Mouse (Mus musculus): Measurements from ENCODE around the gene Nectin1. TPM values are rescaled to one million over a fixed set of nuclear protein-coding genes. Genes with fewer than 3 reads are reported as not detected.

The Nectin1 gene
- polyA plus RNA-seq, 1 experiment from 2014 or later = 9.2 TPM

- Histone ChIP-seq H3K27me3 (0 out of 2 replicates have a peak, but pooled peaks cover 4% of the 10 kb centered on the region), H3K27ac (no peak overlapping the region), H3K9ac (no peak overlapping the region), H3K36me3 (no peaks in the 10 kb centered on the region), H3K9me3 (no peaks in the 10 kb centered on the region), H3K4me3 (no peak overlapping the region), H3K4me2 (no peak overlapping the region), H3K4me1 (peaks cover 40% of the 10 kb centered on the region)
- ATAC-seq (ENCODE audit: insufficient number of reproducible peaks, insufficient read depth, low FRiP score, low TSS enrichment, low read depth) = no peak
- WGBS = 79% methylated on average over 4 of the region's 4 CpGs
These were observed 1.7 kb upstream of the Nectin1 start for GRCm38 (mm10) chr9:43742066-43742465.

GRCm38 (mm10) chr9:43742902-43743646 is 710 bp upstream of the Nectin1 start:
- H3K4me1 ChIP-seq = peaks cover 40% of the 10 kb centered on the region
- H3K27ac ChIP-seq = peak overlapping the region; percentile 97
- H3K36me3 ChIP-seq = no peaks in the 10 kb centered on the region
- H3K27me3 ChIP-seq = 0 out of 2 replicates have a peak, but pooled peaks cover 4% of the 10 kb centered on the region
- no peaks in the 10 kb centered on the region for H3K9me3 ChIP-seq
- 2% methylated on average over 27 of the region's 27 CpGs for whole genome bisulfite sequencing
- H3K9ac ChIP-seq = peak overlapping the region; percentile 94
- H3K4me3 ChIP-seq = peak overlapping the region; percentile 88
- peak overlapping the region; percentile 97 for H3K4me2 ChIP-seq
- ATAC-seq (ENCODE audit: insufficient number of reproducible peaks, insufficient read depth, low FRiP score, low TSS enrichment, low read depth) = no peak; the same call in 1 of the 2 replicates

DNA sequence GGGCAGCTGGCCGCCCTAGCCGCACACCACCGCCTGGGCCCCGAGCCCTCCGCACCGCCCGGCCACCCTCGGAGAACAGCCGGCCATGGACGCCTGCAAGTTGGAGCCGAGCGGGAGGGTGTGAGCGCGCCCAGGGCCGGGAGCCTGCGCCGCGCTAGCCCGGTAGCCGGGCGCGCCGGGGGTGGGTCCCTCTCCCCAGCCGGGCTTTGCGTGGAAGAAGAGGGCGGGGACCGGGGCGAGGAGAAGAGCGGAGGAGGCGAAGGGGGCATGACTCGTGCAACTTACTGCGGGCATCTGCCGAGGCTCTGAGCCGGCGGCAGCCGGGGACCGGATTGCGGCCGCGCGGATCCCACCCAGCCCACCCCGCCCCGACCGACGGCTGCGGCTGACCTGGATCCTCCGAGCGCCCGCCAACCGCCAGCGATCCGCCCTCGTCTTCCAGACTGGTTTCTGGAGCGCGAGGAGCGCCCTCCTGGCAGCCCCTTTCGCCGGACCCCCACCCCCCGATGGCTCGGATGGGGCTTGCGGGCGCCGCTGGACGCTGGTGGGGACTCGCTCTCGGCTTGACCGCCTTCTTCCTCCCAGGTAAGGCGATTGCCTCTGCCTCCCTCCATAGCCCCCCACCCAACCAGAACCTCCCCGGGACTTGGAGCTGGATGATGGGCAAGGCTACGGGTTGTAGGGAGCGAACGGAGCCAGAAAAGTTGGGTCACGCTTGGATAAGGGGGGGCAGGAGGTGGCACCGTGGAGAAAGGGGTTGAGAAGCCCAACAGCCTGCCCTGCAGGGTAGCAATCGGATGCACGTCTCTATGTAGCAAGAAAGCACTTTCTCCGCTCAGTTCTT is 576 bp downstream of the Nectin1 start:
- H3K4me1 ChIP-seq = peaks cover 48% of the 10 kb centered on the region
- peak overlapping the region; percentile 94 for H3K9ac ChIP-seq
- no peaks in the 10 kb centered on the region for H3K9me3 ChIP-seq
- ATAC-seq (ENCODE audit: insufficient number of reproducible peaks, insufficient read depth, low FRiP score, low TSS enrichment, low read depth) = peak; percentile 59; the same call in 1 of the 2 replicates
- H3K4me3 ChIP-seq = peak overlapping the region; percentile 88
- H3K4me2 ChIP-seq = peak overlapping the region; percentile 97
- H3K27me3 ChIP-seq = 0 out of 2 replicates have a peak, but pooled peaks cover 4% of the 10 kb centered on the region
- no peaks in the 10 kb centered on the region for H3K36me3 ChIP-seq
- H3K27ac ChIP-seq = peak overlapping the region; percentile 97
- WGBS = under 1% methylated on average over 74 of the region's 77 CpGs

DNA sequence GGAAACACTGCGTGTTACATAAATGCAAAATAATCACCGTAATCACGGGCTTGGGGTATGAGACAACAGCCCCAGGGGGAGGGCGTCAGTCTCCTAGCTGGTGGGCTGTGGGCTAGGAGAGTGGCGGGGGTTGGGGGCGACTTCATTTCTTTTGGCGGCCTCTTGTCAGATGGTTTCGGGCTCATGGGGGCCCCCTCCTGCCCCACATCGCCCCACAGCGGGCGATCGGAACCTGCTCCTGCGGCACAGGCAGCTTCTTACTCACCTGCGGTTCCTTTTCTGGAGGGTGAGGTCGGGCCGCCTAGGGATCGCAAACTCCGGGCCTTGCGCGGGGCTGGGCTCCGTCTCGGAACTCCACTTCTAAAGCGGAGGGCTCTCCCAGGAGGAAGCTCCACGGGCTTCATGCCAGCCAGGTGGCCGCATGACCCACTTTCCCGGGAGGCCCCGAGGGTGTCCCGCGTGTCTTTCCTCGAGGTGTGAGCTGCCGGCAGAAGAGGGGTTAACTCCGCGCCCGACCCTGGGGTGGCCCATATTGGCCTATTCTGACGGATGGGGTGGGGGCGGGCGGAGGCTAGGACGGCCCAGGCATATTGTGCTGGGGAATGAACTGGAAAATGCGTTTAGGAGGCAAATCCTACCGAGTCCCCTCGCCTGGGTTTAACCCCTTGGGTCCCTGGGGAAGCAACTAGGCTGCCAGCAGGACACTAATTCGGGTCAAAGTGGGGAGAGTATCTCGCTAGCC is 1.4 kb downstream of the Nectin1 start:
- Histone ChIP-seq H3K27me3 (0 out of 2 replicates have a peak, but pooled peaks cover 4% of the 10 kb centered on the region), H3K9ac (peak overlapping the region; percentile 94), H3K36me3 (no peaks in the 10 kb centered on the region), H3K4me3 (peak overlapping the region; percentile 88), H3K4me2 (peak overlapping the region; percentile 97), H3K4me1 (peaks cover 48% of the 10 kb centered on the region), H3K9me3 (no peaks in the 10 kb centered on the region), H3K27ac (peak overlapping the region; percentile 97)
- ATAC-seq (ENCODE audit: insufficient number of reproducible peaks, insufficient read depth, low FRiP score, low TSS enrichment, low read depth) = no peak
- WGBS = under 1% methylated on average over 43 of the region's 43 CpGs

GRCm38 (mm10) chr9:43745951-43746703 is 2.3 kb downstream of the Nectin1 start:
- Histone ChIP-seq H3K4me3 (peak overlapping the region; percentile 88), H3K9ac (peak overlapping the region; percentile 94), H3K4me1 (peaks cover 48% of the 10 kb centered on the region), H3K27ac (peak overlapping the region; percentile 44; the same call in 1 of the 2 replicates), H3K27me3 (0 out of 2 replicates have a peak, but pooled peaks cover 4% of the 10 kb centered on the region), H3K9me3 (no peaks in the 10 kb centered on the region), H3K4me2 (peak overlapping the region; percentile 97), H3K36me3 (0 out of 2 replicates have a peak, but pooled peaks cover 4% of the 10 kb centered on the region)
- ATAC-seq (ENCODE audit: insufficient number of reproducible peaks, insufficient read depth, low FRiP score, low TSS enrichment, low read depth) = no peak
- 3% methylated on average over 13 of the region's 13 CpGs for WGBS

DNA sequence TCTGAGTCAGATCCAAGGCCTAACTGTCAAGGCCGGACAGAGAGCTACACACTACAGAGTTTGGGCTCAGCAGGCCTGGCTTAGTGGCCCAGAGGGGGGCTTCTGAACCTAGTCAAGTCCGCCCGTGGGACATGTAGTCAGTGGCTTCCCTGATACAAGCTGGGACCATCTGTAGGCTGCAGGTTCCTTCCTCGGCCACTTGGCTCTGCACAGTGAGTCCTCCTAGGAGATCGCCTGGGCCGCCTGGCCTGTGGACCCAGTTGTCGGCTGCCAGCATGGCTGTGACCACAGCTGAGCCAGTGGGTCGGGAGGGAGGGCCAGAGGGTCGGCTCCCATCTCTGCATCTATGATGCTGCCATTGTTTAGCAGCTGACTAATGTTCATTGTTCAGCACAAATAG is 3.9 kb downstream of the Nectin1 start:
- 0 out of 2 replicates have a peak overlapping the region, but pooled peaks have one; percentile 88 for H3K4me3 ChIP-seq
- WGBS = 58% methylated on average over 9 of the region's 9 CpGs
- peaks cover 46% of the 10 kb centered on the region for H3K4me1 ChIP-seq
- H3K27ac ChIP-seq = no peak overlapping the region
- no peak overlapping the region for H3K9ac ChIP-seq
- no peaks in the 10 kb centered on the region for H3K9me3 ChIP-seq
- H3K27me3 ChIP-seq = 0 out of 2 replicates have a peak, but pooled peaks cover 4% of the 10 kb centered on the region
- peak overlapping the region; percentile 97 for H3K4me2 ChIP-seq
- H3K36me3 ChIP-seq = peaks cover 4% of the 10 kb centered on the region; the same call in 1 of the 2 replicates
- ATAC-seq (ENCODE audit: insufficient number of reproducible peaks, insufficient read depth, low FRiP score, low TSS enrichment, low read depth) = no peak

DNA sequence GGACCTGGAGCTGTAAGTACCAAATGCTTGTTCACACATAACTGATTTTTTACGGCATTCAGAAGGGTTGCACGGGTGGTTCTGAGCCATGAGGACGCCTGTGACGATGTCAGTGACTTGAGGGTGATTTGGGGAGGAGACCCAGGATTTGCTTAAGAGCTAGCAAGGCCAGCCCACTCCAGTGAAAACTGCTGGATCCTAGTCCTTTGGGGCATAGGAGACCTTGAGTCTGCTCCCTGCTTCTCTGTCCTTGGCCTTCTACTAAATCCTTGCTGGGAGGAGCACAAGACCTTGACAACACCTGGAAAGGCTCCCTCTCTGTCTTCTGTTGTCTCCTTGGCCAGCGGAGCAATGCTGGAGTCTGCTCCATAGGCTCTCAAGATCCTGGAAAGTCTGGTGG is 4.7 kb downstream of the Nectin1 start:
- 0 out of 2 replicates have a peak, but pooled peaks cover 4% of the 10 kb centered on the region for H3K27me3 ChIP-seq

GRCm38 (mm10) chr9:43750053-43750452 is 6.3 kb downstream of the Nectin1 start:
- H3K9ac ChIP-seq = no peak overlapping the region
- H3K4me3 ChIP-seq = no peak overlapping the region
- peaks cover 51% of the 10 kb centered on the region for H3K4me1 ChIP-seq
- no peak for ATAC-seq (ENCODE audit: insufficient number of reproducible peaks, insufficient read depth, low FRiP score, low TSS enrichment, low read depth)
- 73% methylated on average over 9 of the region's 9 CpGs for WGBS
- H3K27ac ChIP-seq = no peak overlapping the region
- peaks cover 4% of the 10 kb centered on the region; the same call in 1 of the 2 replicates for H3K36me3 ChIP-seq
- H3K4me2 ChIP-seq = no peak overlapping the region
- no peaks in the 10 kb centered on the region for H3K9me3 ChIP-seq
- 0 out of 2 replicates have a peak, but pooled peaks cover 4% of the 10 kb centered on the region for H3K27me3 ChIP-seq

More for the DNA sequence above, 4.7 kb downstream of the Nectin1 start:
- Histone ChIP-seq H3K36me3 (peaks cover 4% of the 10 kb centered on the region; the same call in 1 of the 2 replicates), H3K9me3 (no peaks in the 10 kb centered on the region), H3K4me1 (peaks cover 44% of the 10 kb centered on the region), H3K9ac (no peak overlapping the region), H3K4me2 (no peak overlapping the region), H3K27ac (0 out of 2 replicates have a peak overlapping the region, but pooled peaks have one; percentile 12), H3K4me3 (no peak overlapping the region)
- 61% methylated on average over 5 of the region's 5 CpGs for WGBS
- no peak for ATAC-seq (ENCODE audit: insufficient number of reproducible peaks, insufficient read depth, low FRiP score, low TSS enrichment, low read depth)

DNA sequence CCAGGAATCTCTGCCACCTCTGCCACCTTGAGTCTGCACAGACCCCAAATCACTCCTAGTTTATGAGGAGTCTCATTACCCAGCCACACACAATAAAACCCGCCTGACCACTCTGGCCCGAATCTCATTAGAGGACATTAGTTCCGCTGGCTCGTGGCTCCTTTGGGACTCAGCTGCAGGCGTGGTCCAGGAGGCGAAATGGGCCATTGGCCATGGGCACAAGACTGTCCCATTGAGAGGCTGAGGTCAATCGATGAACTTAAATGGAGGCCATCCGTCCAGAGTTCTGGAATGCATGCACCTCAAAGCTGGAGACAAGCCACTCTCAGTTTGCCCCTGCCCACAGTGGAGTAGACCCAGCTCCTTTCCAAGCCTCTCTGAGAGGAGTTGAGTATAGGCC is 7.3 kb downstream of the Nectin1 start:
- H3K9ac ChIP-seq = no peak overlapping the region
- peaks cover 4% of the 10 kb centered on the region; the same call in 1 of the 2 replicates for H3K36me3 ChIP-seq
- no peak overlapping the region for H3K4me3 ChIP-seq
- 60% methylated on average over 8 of the region's 8 CpGs for WGBS
- H3K9me3 ChIP-seq = no peaks in the 10 kb centered on the region
- H3K4me1 ChIP-seq = peaks cover 46% of the 10 kb centered on the region
- ATAC-seq (ENCODE audit: insufficient number of reproducible peaks, insufficient read depth, low FRiP score, low TSS enrichment, low read depth) = no peak
- H3K4me2 ChIP-seq = no peak overlapping the region
- H3K27ac ChIP-seq = no peak overlapping the region
- 0 out of 2 replicates have a peak, but pooled peaks cover 4% of the 10 kb centered on the region for H3K27me3 ChIP-seq

- H3K4me1 ChIP-seq = peaks cover 48% of the 10 kb centered on the region
- no peaks in the 10 kb centered on the region for H3K9me3 ChIP-seq
- no peak overlapping the region for H3K9ac ChIP-seq
- no peak overlapping the region for H3K27ac ChIP-seq
- H3K4me3 ChIP-seq = no peak overlapping the region
- 69% methylated on average over 6 of the region's 6 CpGs for WGBS
- H3K4me2 ChIP-seq = no peak overlapping the region
- no peaks in the 10 kb centered on the region for H3K27me3 ChIP-seq
- H3K36me3 ChIP-seq = peaks cover 4% of the 10 kb centered on the region; the same call in 1 of the 2 replicates
- ATAC-seq (ENCODE audit: insufficient number of reproducible peaks, insufficient read depth, low FRiP score, low TSS enrichment, low read depth) = no peak
These were observed 9.7 kb downstream of the Nectin1 start for GRCm38 (mm10) chr9:43753481-43753880.

Data from embryonic facial prominence, embryonic 13.5 days (tissue).